Mouse (Mus musculus) E14TG2a.4 (cell line): ENCODE measurements around the gene Armc9.

Experiments used
- H3K27me3 ChIP-seq: 2 replicates; pipeline ENCODE4 v1.6.1; 2014; ENCODE audit warnings: low read length, control low read depth; ENCODE audit not compliant: insufficient read depth
- H3K36me3 ChIP-seq: 2 replicates; pipeline ENCODE4 v1.6.1; 2014; ENCODE audit warnings: low read length, control low read depth; ENCODE audit not compliant: insufficient read depth
- H3K4me1 ChIP-seq: replicated peaks from 2 replicates; pipeline ENCODE4 v1.6.1; 2014; ENCODE audit warnings: low read depth, low read length, control low read depth
- H3K4me3 ChIP-seq: replicated peaks from 2 replicates; pipeline ENCODE4 v1.5.1; 2014; ENCODE audit warnings: mild to moderate bottlenecking, low read length
- H3K9me3 ChIP-seq: 2 replicates; pipeline ENCODE4 v1.6.1; 2014; ENCODE audit warnings: low read length, control low read depth
- CTCF ChIP-seq: conservative IDR thresholded peaks from 2 replicates; pipeline ENCODE4 v1.5.1; 2014; ENCODE audit warnings: low read length
- NANOG ChIP-seq: IDR thresholded peaks from 2 replicates; pipeline ENCODE4 v1.6.1; 2014; ENCODE audit warnings: borderline replicate concordance, low read length, mixed read lengths
- POU5F1 ChIP-seq: IDR thresholded peaks from 2 replicates; pipeline ENCODE4 v1.6.1; 2014; ENCODE audit warnings: low read length, borderline replicate concordance

The Armc9 gene

GRCm38 (mm10) chr1:86216412-86216811 lies 61.8 kb downstream of the Armc9 start:
- TF ChIP-seq POU5F1 (no peak), CTCF (no peak), NANOG (no peak)
- Histone ChIP-seq H3K36me3 (peaks cover 29% of the 10 kb centered on the region), H3K27me3 (no peaks in the 10 kb centered on the region), H3K4me3 (no peak overlapping the region), H3K9me3 (no peaks in the 10 kb centered on the region), H3K4me1 (peaks cover 43% of the 10 kb centered on the region)

DNA sequence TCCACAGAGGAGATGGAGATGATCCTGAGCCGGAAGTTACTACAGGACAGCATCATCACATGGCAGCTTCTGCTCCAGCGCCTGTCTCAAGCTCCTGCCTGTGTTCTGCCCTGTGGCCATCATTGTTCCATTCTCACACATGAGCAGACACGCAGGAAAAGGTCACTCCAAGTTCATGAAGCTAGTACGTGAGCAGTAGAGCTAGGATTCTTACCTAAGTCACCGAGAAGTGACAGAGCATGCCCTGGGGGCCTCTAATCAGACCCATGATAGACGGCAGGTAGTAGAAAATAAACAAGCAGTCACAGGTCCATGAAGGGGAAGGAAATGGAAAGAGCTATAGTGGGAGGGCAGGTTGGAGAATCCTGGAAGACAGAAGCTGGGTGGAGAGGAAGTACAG lies 63.4 kb downstream of the Armc9 start:
- TF ChIP-seq CTCF (no peak), NANOG (no peak), POU5F1 (no peak)
- H3K4me3 ChIP-seq: no peak overlapping the region
- no peaks in the 10 kb centered on the region for H3K27me3 ChIP-seq
- peaks cover 43% of the 10 kb centered on the region for H3K4me1 ChIP-seq
- peaks cover 24% of the 10 kb centered on the region for H3K36me3 ChIP-seq
- no peaks in the 10 kb centered on the region for H3K9me3 ChIP-seq

- H3K36me3 ChIP-seq: peaks cover 22% of the 10 kb centered on the region
- H3K4me1 ChIP-seq: peaks cover 14% of the 10 kb centered on the region
- H3K9me3 ChIP-seq: no peaks in the 10 kb centered on the region
- TF ChIP-seq POU5F1 (no peak), CTCF (no peak), NANOG (no peak)
- H3K27me3 ChIP-seq: no peaks in the 10 kb centered on the region
- H3K4me3 ChIP-seq: no peak overlapping the region
Measured at GRCm38 (mm10) chr1:86225195-86225594, 70.6 kb downstream of the Armc9 start.

DNA sequence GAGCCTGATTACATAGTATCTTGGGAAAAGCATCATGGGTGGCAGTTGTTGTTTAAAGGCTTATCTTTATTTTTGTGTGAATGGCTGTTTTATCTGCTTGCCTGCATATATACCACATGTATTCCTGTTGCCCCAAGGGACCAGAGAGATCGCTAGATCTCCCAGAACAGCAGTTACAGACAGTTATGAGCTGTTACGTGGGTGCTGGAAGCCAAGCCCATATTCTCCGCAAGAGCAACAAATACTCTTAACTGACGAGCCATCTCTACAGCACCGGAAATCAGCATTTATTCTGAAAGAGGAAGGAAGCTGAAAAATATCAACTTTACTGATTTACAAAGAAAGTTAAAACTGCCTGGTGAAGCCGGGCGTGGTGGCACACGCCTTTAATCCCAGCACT lies 74.1 kb downstream of the Armc9 start:
- no peak overlapping the region for H3K4me3 ChIP-seq
- peaks cover 26% of the 10 kb centered on the region for H3K4me1 ChIP-seq
- H3K9me3 ChIP-seq: no peaks in the 10 kb centered on the region
- H3K36me3 ChIP-seq: peaks cover 22% of the 10 kb centered on the region
- TF ChIP-seq POU5F1 (no peak), CTCF (no peak), NANOG (no peak)
- H3K27me3 ChIP-seq: no peaks in the 10 kb centered on the region

GRCm38 (mm10) chr1:86229184-86229829 lies 74.7 kb downstream of the Armc9 start:
- TF ChIP-seq POU5F1 (no peak), NANOG (no peak), CTCF (no peak)
- Histone ChIP-seq H3K4me3 (no peak overlapping the region), H3K27me3 (no peaks in the 10 kb centered on the region), H3K4me1 (peaks cover 32% of the 10 kb centered on the region), H3K36me3 (peaks cover 21% of the 10 kb centered on the region), H3K9me3 (no peaks in the 10 kb centered on the region)

DNA sequence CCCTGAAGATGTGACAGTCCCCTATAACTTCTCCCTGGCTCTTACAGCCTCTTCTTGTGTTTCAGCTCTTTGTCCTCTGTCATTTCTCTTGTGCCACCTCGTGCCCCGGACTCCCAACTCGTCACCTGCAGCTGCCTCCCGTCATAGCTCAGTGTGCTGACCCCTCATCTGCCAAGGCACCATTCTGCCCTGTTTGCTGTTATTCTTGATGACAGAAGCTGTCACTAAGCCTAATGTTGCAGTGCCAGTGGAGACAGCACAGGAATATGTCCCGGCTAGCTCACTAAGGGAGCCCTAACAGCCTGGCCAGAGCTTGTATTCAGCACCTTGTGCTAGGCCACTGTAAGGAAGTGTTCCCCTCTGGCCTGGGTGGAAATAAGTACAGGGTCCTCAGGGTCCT lies 78.1 kb downstream of the Armc9 start:
- peaks cover 55% of the 10 kb centered on the region for H3K4me1 ChIP-seq
- H3K27me3 ChIP-seq: no peaks in the 10 kb centered on the region
- H3K9me3 ChIP-seq: no peaks in the 10 kb centered on the region
- peaks cover 11% of the 10 kb centered on the region for H3K36me3 ChIP-seq
- TF ChIP-seq POU5F1 (no peak), CTCF (no peak), NANOG (no peak)
- no peak overlapping the region for H3K4me3 ChIP-seq

GRCm38 (mm10) chr1:86233808-86234207 lies 79.2 kb downstream of the Armc9 start:
- TF ChIP-seq POU5F1 (no peak), CTCF (no peak), NANOG (no peak)
- no peaks in the 10 kb centered on the region for H3K9me3 ChIP-seq
- no peaks in the 10 kb centered on the region for H3K27me3 ChIP-seq
- peaks cover 67% of the 10 kb centered on the region for H3K4me1 ChIP-seq
- H3K36me3 ChIP-seq: peaks cover 6% of the 10 kb centered on the region
- no peak overlapping the region for H3K4me3 ChIP-seq

- Histone ChIP-seq H3K4me1 (peaks cover 75% of the 10 kb centered on the region), H3K9me3 (no peaks in the 10 kb centered on the region), H3K36me3 (no peaks in the 10 kb centered on the region), H3K27me3 (no peaks in the 10 kb centered on the region), H3K4me3 (no peak overlapping the region)
- TF ChIP-seq CTCF (no peak), NANOG (no peak), POU5F1 (no peak)
Measured at GRCm38 (mm10) chr1:86235118-86235517, 80.5 kb downstream of the Armc9 start.

DNA sequence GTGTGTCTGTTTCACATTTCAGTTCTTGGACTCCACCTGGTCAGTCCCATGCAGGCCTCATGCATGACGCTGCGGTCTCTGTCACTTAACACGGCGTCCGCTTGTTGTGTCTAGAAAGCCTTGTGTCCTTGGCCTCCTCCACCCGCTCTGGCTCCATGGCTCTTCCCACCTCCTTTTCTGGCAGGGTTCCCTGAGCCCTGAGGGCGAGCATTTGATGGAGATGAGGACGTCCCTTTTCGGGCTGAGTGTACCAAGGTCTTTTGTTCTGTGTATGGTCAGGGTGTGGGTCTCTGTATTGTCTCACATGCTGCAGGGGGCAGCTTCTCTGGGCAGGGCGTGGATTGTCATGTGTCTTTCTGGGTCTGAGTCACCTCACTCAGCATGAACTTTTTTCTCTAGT lies 81.9 kb downstream of the Armc9 start:
- TF ChIP-seq POU5F1 (no peak), NANOG (peak; percentile 57; the same call in 1 of the 2 replicates), CTCF (no peak)
- no peaks in the 10 kb centered on the region for H3K27me3 ChIP-seq
- H3K36me3 ChIP-seq: 0 out of 2 replicates have a peak, but pooled peaks cover 2% of the 10 kb centered on the region
- peak overlapping the region; percentile 55 for H3K4me3 ChIP-seq
- H3K9me3 ChIP-seq: peaks cover 7% of the 10 kb centered on the region; the same call in 1 of the 2 replicates
- H3K4me1 ChIP-seq: peaks cover 86% of the 10 kb centered on the region
